Mouse (Mus musculus) heart, adult 2 months (tissue): ENCODE measurements around the gene Ccna2. TPM values are rescaled to one million over a fixed set of nuclear protein-coding genes. Genes with fewer than 3 reads are reported as not detected.

Source experiments
- DNase-seq, 2 experiments: peaks; one replicate each; pipeline ENCODE4 v3.0.0; 2021
- H3K27ac ChIP-seq: fragments of 200-600 bp; 2 replicates; pipeline ENCODE4 v1.8.1; 2022
- H3K27me3 ChIP-seq: fragments of 200-500 bp; 2 replicates; pipeline ENCODE4 v1.6.1; 2012; ENCODE audit warnings: mild to moderate bottlenecking, low read length, inconsistent platforms, mixed read lengths; ENCODE audit not compliant: control insufficient read depth, insufficient read depth
- H3K36me3 ChIP-seq: fragments of 200-500 bp; 2 replicates; pipeline ENCODE4 v1.6.1; 2012; ENCODE audit warnings: low read length, inconsistent platforms; ENCODE audit not compliant: control insufficient read depth, insufficient read depth
- H3K4me1 ChIP-seq: fragments of 200-500 bp; 2 replicates; pipeline ENCODE4 v1.6.1; 2011; ENCODE audit warnings: low read length; ENCODE audit not compliant: control insufficient read depth, insufficient read depth
- H3K4me3 ChIP-seq: fragments of 200-600 bp; 2 replicates; pipeline ENCODE4 v1.8.1; 2022
- H3K79me2 ChIP-seq: fragments of 200-500 bp; replicated peaks from 2 replicates; pipeline ENCODE4 v1.6.1; 2012; ENCODE audit warnings: mild to moderate bottlenecking, inconsistent platforms, low read length, moderate library complexity, mixed read lengths; ENCODE audit not compliant: control insufficient read depth, insufficient read depth
- H3K9ac ChIP-seq: fragments of 200-500 bp; 2 replicates; pipeline ENCODE4 v1.6.1; 2012; ENCODE audit warnings: low read depth, mild to moderate bottlenecking, control low read depth, inconsistent platforms, low read length, mixed read lengths
- CTCF ChIP-seq: fragments of 200-600 bp; IDR thresholded peaks from 2 replicates; pipeline ENCODE4 v1.8.1; 2022; ENCODE audit warnings: antibody characterized with exemption, mild to moderate bottlenecking, moderate library complexity
- EP300 ChIP-seq: fragments of 200-500 bp; IDR thresholded peaks from 2 replicates; pipeline ENCODE4 v1.6.1; 2011; ENCODE audit warnings: low read depth, low read length, control low read depth; ENCODE audit not compliant: insufficient read depth
- POLR2A ChIP-seq: fragments of 200-500 bp; IDR thresholded peaks from 2 replicates; pipeline ENCODE4 v1.6.1; 2011; ENCODE audit warnings: mild to moderate bottlenecking, low read depth, low read length, control low read depth; ENCODE audit not compliant: insufficient read depth
- WGBS: fragments of 180-500 bp; shearing (Covaris S2); methylation state at CpG from one replicate; pipeline ENCODE4 v1.1.7; 2018; 5-methylcytosine and 5-hydroxymethylcytosine counted together
- intact Hi-C: fragments of 180-260 bp; cut with DNase I; formaldehyde crosslinking; loops from one replicate; pipeline ENCODE4 v1.15.1; 2025
- polyA plus RNA-seq: library from polyadenylated mRNA; depleted of rRNA; stranded (reverse); fragments of >200 nt; gene quantifications from 2 replicates; pipeline ENCODE4 v1.2.3, GENCODE M21; 2012
- total RNA-seq, 2 experiments: library from RNA; stranded (reverse); gene quantifications; 2 replicates each; pipeline ENCODE4 v1.2.3; 2021

Ccna2 gene
- total and polyA plus RNA-seq, 3 experiments, result 0.63 to 0.74 (median 0.66) TPM

GRCm38 (mm10) chr3:36541399-36541798 lies 30.6 kb downstream of the Ccna2 start:
- intact Hi-C loops, result no loop called here
- Histone ChIP-seq H3K79me2 (no peaks in the 10 kb centered on the region), H3K9ac (no peak overlapping the region), H3K4me3 (no peak overlapping the region), H3K27ac (no peak overlapping the region), H3K36me3 (no peaks in the 10 kb centered on the region), H3K27me3 (no peaks in the 10 kb centered on the region), H3K4me1 (no peaks in the 10 kb centered on the region; the same call in 1 of the 2 replicates)
- DNase-seq, result no peak
- TF ChIP-seq EP300 (no peak), POLR2A (no peak), CTCF (no peak)
- 73% methylated on average over 2 of the region's 2 CpGs for WGBS

GRCm38 (mm10) chr3:36540756-36541155 lies 31.2 kb downstream of the Ccna2 start:
- intact Hi-C loops, result no loop called here
- TF ChIP-seq POLR2A, result no peak
- no peak for TF ChIP-seq EP300
- no peak for TF ChIP-seq CTCF
- H3K27me3 ChIP-seq, result no peaks in the 10 kb centered on the region
- no peaks in the 10 kb centered on the region; the same call in 1 of the 2 replicates for H3K4me1 ChIP-seq
- H3K36me3 ChIP-seq, result no peaks in the 10 kb centered on the region
- H3K4me3 ChIP-seq, result no peak overlapping the region
- 46% methylated on average over 2 of the region's 2 CpGs for WGBS
- no peaks in the 10 kb centered on the region for H3K79me2 ChIP-seq
- peak in 1 of 2 experiments; percentile 38 for DNase-seq
- no peak overlapping the region for H3K27ac ChIP-seq
- no peak overlapping the region for H3K9ac ChIP-seq

DNA sequence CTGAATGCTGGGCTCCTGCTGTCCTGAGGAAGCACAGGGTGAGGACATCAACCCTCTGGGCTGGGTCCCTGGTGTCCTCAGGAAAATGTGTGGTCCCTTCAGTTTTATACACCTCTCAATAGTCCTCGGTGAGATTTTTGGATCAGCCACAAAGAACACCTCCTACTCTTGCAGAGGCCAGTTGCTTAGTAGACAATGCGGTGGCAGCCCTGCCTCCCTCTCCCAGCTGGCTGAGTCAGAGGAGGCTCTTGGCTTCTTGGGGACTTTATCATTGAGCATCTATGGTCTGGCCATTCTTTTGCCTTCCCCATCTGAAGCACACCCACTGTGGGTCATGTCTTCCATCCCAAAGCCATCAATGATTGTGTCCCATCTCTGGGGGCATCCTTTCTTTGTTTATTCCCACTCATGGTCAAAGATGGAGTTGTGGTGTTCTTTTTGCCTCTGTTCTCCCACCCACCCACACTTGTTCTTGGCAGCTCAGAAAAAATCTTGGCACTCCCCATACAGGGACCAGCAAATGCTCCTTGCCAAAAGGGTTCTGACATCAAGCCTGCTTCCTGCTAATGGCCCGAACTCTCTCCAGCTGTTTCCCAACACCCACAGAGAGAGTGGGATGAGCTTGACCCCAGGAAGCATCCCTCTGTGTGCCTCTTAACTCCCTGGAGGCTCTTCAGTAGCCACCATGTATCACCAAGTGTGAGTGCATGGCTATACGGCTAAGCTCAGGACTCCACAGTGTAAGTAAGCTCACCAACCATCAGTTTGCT lies 34.1 kb downstream of the Ccna2 start:
- no peak overlapping the region for H3K4me3 ChIP-seq
- H3K79me2 ChIP-seq, result no peaks in the 10 kb centered on the region
- 52% methylated on average over 4 of the region's 4 CpGs for WGBS
- TF ChIP-seq CTCF (no peak), POLR2A (no peak), EP300 (no peak)
- H3K27ac ChIP-seq, result no peak overlapping the region
- H3K4me1 ChIP-seq, result peaks cover 2% of the 10 kb centered on the region
- no peaks in the 10 kb centered on the region for H3K36me3 ChIP-seq
- H3K27me3 ChIP-seq, result no peaks in the 10 kb centered on the region
- no peak overlapping the region for H3K9ac ChIP-seq
- peak in 1 of 2 experiments; percentile 12 for DNase-seq
- intact Hi-C loops, result no loop called here

- TF ChIP-seq EP300, result no peak
- 40% methylated on average over 12 of the region's 12 CpGs for WGBS
- H3K4me1 ChIP-seq, result peaks cover 3% of the 10 kb centered on the region
Observed at GRCm38 (mm10) chr3:36536041-36536440, 35.9 kb downstream of the Ccna2 start.

DNA sequence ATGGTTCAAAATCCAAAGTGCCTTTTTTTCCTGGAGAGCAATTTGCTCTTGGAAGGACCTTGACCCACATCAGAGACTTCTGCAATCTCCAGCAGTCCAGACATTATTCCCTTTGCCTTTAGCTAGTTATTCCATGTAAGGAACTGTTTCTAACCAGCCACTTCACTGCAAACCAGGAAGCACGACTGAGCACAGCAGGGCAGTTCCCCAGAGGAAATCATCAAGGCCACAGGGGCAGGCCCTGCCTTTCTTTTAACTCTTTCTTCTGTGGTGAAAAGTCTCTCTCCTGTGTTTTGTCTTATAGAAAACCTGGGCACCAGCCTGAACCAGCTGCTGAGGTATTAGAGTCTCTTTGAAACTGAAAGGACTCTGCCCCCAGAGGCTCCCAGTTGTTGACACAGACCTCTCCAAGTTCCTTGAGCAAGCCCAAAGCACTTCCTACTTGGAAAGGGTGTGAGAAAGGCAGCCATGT lies 38.7 kb downstream of the Ccna2 start:
- no peaks in the 10 kb centered on the region for H3K79me2 ChIP-seq
- H3K27me3 ChIP-seq, result no peaks in the 10 kb centered on the region
- TF ChIP-seq CTCF (no peak), EP300 (no peak), POLR2A (no peak)
- H3K9ac ChIP-seq, result no peak overlapping the region
- H3K36me3 ChIP-seq, result no peaks in the 10 kb centered on the region
- intact Hi-C loops, result no loop called here
- H3K27ac ChIP-seq, result no peak overlapping the region
- no peak for DNase-seq
- peaks cover 3% of the 10 kb centered on the region for H3K4me1 ChIP-seq
- H3K4me3 ChIP-seq, result no peak overlapping the region
- 13% methylated on average over 1 of the region's 1 CpGs for WGBS

More at GRCm38 (mm10) chr3:36536041-36536440, 35.9 kb downstream of the Ccna2 start:
- Histone ChIP-seq H3K36me3 (no peaks in the 10 kb centered on the region), H3K9ac (no peak overlapping the region), H3K79me2 (no peaks in the 10 kb centered on the region), H3K4me3 (no peak overlapping the region), H3K27me3 (no peaks in the 10 kb centered on the region), H3K27ac (no peak overlapping the region)
- intact Hi-C loops, result no loop called here
- DNase-seq, result no peak

DNA sequence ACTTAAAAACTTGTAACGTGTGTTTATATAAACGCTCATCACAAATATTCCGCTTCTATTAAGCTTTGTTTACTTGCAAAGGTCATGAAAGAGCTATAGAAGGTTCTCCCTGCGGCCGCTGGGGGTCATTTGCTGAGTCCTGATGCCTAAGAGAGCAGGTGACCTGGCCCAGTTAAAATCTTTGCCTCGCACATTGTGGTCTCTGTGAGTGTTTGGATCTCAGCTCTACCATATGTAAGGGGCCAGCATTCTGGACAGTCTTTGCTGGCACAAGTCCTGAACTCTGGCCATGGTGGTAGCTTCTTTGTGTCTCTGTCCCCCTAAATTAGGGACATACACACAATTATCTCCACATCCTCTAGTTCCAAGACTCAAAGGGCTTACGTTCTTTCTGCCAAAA lies 39.2 kb downstream of the Ccna2 start:
- no peak for TF ChIP-seq POLR2A
- TF ChIP-seq CTCF, result no peak
- no peak for TF ChIP-seq EP300
- H3K27me3 ChIP-seq, result no peaks in the 10 kb centered on the region
- no peaks in the 10 kb centered on the region for H3K36me3 ChIP-seq
- intact Hi-C loops, result no loop called here
- H3K27ac ChIP-seq, result no peak overlapping the region
- 73% methylated on average over 7 of the region's 7 CpGs for WGBS
- H3K4me3 ChIP-seq, result no peak overlapping the region
- no peak overlapping the region for H3K9ac ChIP-seq
- H3K79me2 ChIP-seq, result no peaks in the 10 kb centered on the region
- H3K4me1 ChIP-seq, result peaks cover 3% of the 10 kb centered on the region
- DNase-seq, result no peak
